Comparison of ENCODE assay signal across 13 mouse cellular contexts in genomic region chr2:67447206-67447605, GRCm38 (mm10). TPM values are rescaled to one million over a fixed set of nuclear protein-coding genes. Genes with fewer than 3 reads are reported as not detected.
DNase-seq lines count a peak whose midpoint lies in the region; ATAC-seq lines count a peak whose summit lies in the region.
"Had no signal": no experiment of that assay in that cellular context is flagged by ENCODE, and none has a peak within 500 bp of the region (broad histone marks: within the 10 kb centered on the region; RNA-seq: fewer than 3 reads in every experiment).

No protein-coding gene starts in this region.

- intact Hi-C loops in left cerebral cortex, postnatal 36 days (cut with DNase I): no loop called here

- H3K27ac ChIP-seq in embryonic facial prominence, embryonic 13.5 days: no peak overlapping the region
- H3K27ac ChIP-seq in embryonic facial prominence, embryonic 10.5 days (replicated peaks): no peak overlapping the region
- H3K27ac ChIP-seq: hindbrain, embryonic 12.5 days; neural tube, embryonic 12.5 days had no signal

- H3K9me3 ChIP-seq in embryonic facial prominence, embryonic 13.5 days: no peaks in the 10 kb centered on the region
- no peaks in the 10 kb centered on the region for H3K9me3 ChIP-seq in embryonic facial prominence, embryonic 10.5 days
- H3K9me3 ChIP-seq: hindbrain, embryonic 12.5 days; neural tube, embryonic 12.5 days had no signal

- WGBS in embryonic facial prominence, embryonic 13.5 days: 39% methylated on average over 12 of the region's 12 CpGs
- WGBS in embryonic facial prominence, embryonic 10.5 days: 75% methylated on average over 12 of the region's 12 CpGs

- no peak for ATAC-seq in embryonic facial prominence, embryonic 13.5 days (ENCODE audit: insufficient number of reproducible peaks, insufficient read depth, low FRiP score, low TSS enrichment, low read depth)

- no peak overlapping the region for H3K4me3 ChIP-seq in embryonic facial prominence, embryonic 13.5 days
- H3K4me3 ChIP-seq in embryonic facial prominence, embryonic 10.5 days: no peak overlapping the region
- H3K4me3 ChIP-seq: hindbrain, embryonic 12.5 days; neural tube, embryonic 12.5 days had no signal

- no peaks in the 10 kb centered on the region for H3K4me1 ChIP-seq in embryonic facial prominence, embryonic 13.5 days
- H3K4me1 ChIP-seq in embryonic facial prominence, embryonic 10.5 days: no peaks in the 10 kb centered on the region
- H3K4me1 ChIP-seq: hindbrain, embryonic 12.5 days; neural tube, embryonic 12.5 days had no signal

- no peaks in the 10 kb centered on the region for H3K36me3 ChIP-seq in embryonic facial prominence, embryonic 13.5 days
- no peaks in the 10 kb centered on the region for H3K36me3 ChIP-seq in embryonic facial prominence, embryonic 10.5 days (replicated peaks)
- H3K36me3 ChIP-seq: hindbrain, embryonic 12.5 days; neural tube, embryonic 12.5 days had no signal

- peak overlapping the region; percentile 37 for H3K4me2 ChIP-seq in embryonic facial prominence, embryonic 13.5 days
- H3K4me2 ChIP-seq: hindbrain, embryonic 12.5 days; neural tube, embryonic 12.5 days had no signal

- no peak for DNase-seq in embryonic facial prominence, embryonic 10.5 days (ENCODE audit: low spot score)
- peak; percentile 20 for DNase-seq in NIH3T3 (ENCODE audit: low read depth)
- DNase-seq in gastrocnemius, postnatal 10 days: peak; percentile 57
- peak; percentile 40 to 43 for DNase-seq in left cerebral cortex, postnatal 36 days (ENCODE audit: low spot score in 2 of 2)
- DNase-seq in natural killer cell, adult 2 months (ENCODE audit: low spot score in 2 of 2): no peak
- DNase-seq in adipocyte (ENCODE audit: low spot score): no peak
- no peak for DNase-seq in T-cell, adult 2 months (ENCODE audit: low spot score)
- DNase-seq: adrenal gland, adult 8-10 months; lung, postnatal 14 days had no signal

- H3K27me3 ChIP-seq in embryonic facial prominence, embryonic 13.5 days: no peaks in the 10 kb centered on the region
- H3K27me3 ChIP-seq in embryonic facial prominence, embryonic 10.5 days (replicated peaks; ENCODE audit: low read depth, poor library complexity, severe bottlenecking): no peaks in the 10 kb centered on the region
- H3K27me3 ChIP-seq: hindbrain, embryonic 12.5 days; neural tube, embryonic 12.5 days had no signal

- no peak overlapping the region for H3K9ac ChIP-seq in embryonic facial prominence, embryonic 13.5 days
- H3K9ac ChIP-seq: hindbrain, embryonic 12.5 days; neural tube, embryonic 12.5 days had no signal

RNA-seq across cellular contexts. Expression of gene Xirp2, which starts 1.4 kb away (rescaled TPM):
- not detected in 2 replicates for polyA plus RNA-seq in embryonic facial prominence, embryonic 13.5 days (2015; fragmentation: Nextera tagmentation; extraction: Ambion mirVana)
- not detected in 2 replicates for polyA plus RNA-seq in embryonic facial prominence, embryonic 10.5 days (2016; fragmentation: Nextera tagmentation; extraction: Ambion mirVana)
- 100 to 1,000 TPM; 286 to 322 TPM for total RNA-seq in gastrocnemius, postnatal 10 days (2021)
- under 1 TPM; 0.05 to 0.09 TPM for total RNA-seq in left cerebral cortex, postnatal 36 days (2021)
- total RNA-seq: adrenal gland, adult 8-10 months had no signal
- polyA plus RNA-seq: hindbrain, embryonic 12.5 days; neural tube, embryonic 12.5 days; testis, adult 2 months had no signal

RNA-seq across cellular contexts. Expression of gene Gm26727, which starts 14.2 kb away (rescaled TPM):
- polyA plus RNA-seq in embryonic facial prominence, embryonic 13.5 days (2015; fragmentation: Nextera tagmentation; extraction: Ambion mirVana): not detected in 2 replicates
- polyA plus RNA-seq in embryonic facial prominence, embryonic 10.5 days (2016; fragmentation: Nextera tagmentation; extraction: Ambion mirVana): not detected in 2 replicates
- not detected for total RNA-seq in gastrocnemius, postnatal 10 days (2021)
- total RNA-seq in left cerebral cortex, postnatal 36 days (2021): not detected
- total RNA-seq: adrenal gland, adult 8-10 months had no signal
- polyA plus RNA-seq: hindbrain, embryonic 12.5 days; neural tube, embryonic 12.5 days; testis, adult 2 months had no signal

RNA-seq across cellular contexts. Expression of gene Gm21830, which starts 33.7 kb away (rescaled TPM):
- not detected in 2 replicates for polyA plus RNA-seq in embryonic facial prominence, embryonic 13.5 days (2015; fragmentation: Nextera tagmentation; extraction: Ambion mirVana)
- polyA plus RNA-seq in embryonic facial prominence, embryonic 10.5 days (2016; fragmentation: Nextera tagmentation; extraction: Ambion mirVana): not detected in 2 replicates
- total RNA-seq in gastrocnemius, postnatal 10 days (2021): not detected
- total RNA-seq in left cerebral cortex, postnatal 36 days (2021): not detected
- total RNA-seq: adrenal gland, adult 8-10 months had no signal
- polyA plus RNA-seq: hindbrain, embryonic 12.5 days; neural tube, embryonic 12.5 days; testis, adult 2 months had no signal

Comparison
In these comparisons a context has a peak if more than half of its experiments do, and no peak if none do; other contexts are left out.
1. DNase-seq: peak in NIH3T3 (single experiment), gastrocnemius, postnatal 10 days (single experiment) and left cerebral cortex, postnatal 36 days (2 of 2); none in embryonic facial prominence, embryonic 10.5 days (single experiment), natural killer cell, adult 2 months (0 of 2), adipocyte (single experiment) and T-cell, adult 2 months (single experiment).
2. RNA of gene Xirp2, which starts 1.4 kb away (total RNA-seq): 286 to 322 TPM in gastrocnemius, postnatal 10 days; 0.05 to 0.09 TPM in left cerebral cortex, postnatal 36 days; every median in the first group is over 100 times any median in the second.